ENCODE assay signal across 13 mouse cellular contexts in the genomic region with DNA sequence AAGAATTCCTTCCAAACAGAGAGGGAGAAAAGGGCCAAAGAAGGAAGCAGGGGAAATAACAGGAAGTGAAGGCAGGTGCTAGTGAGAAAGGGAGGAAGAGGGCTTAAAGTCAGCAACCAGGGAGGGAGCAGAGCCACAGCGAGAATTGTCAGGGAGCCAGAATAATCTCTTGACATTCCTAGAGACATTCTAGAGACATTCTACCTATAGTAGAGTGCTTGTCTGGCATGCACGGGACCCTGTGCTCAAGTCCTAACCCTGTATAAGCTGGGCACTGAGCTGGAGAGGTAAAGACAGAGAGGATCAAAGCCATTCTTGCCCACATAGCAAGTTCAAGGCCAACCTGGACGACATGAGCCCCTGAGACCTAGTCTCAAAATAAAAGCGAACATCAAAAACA.
"Had no signal": no experiment of that assay in that cellular context is flagged by ENCODE, and none has a peak within 500 bp of the region (broad histone marks: within the 10 kb centered on the region; RNA-seq: fewer than 3 reads in every experiment).

No protein-coding gene starts in this region.

- H3K36me3 ChIP-seq: limb, embryonic 15.5 days; liver, embryonic 12.5 days; midbrain, embryonic 15.5 days; neural tube, embryonic 12.5 days had no signal

- H3K4me2 ChIP-seq: limb, embryonic 15.5 days; liver, embryonic 12.5 days; midbrain, embryonic 11.5 days; midbrain, embryonic 15.5 days; neural tube, embryonic 12.5 days had no signal

- DNase-seq: kidney, adult 8-10 months; kidney, postnatal 36 days; layer of hippocampus, adult 9-11 months; layer of hippocampus, postnatal 36 days; thymus, postnatal 14 days had no signal

- H3K4me1 ChIP-seq: midbrain, embryonic 15.5 days; neural tube, embryonic 12.5 days had no signal

- H3K27ac ChIP-seq: limb, embryonic 15.5 days; liver, embryonic 12.5 days; macrophage; midbrain, embryonic 15.5 days; neural tube, embryonic 12.5 days; stomach, postnatal 0 days had no signal

- ATAC-seq: liver, embryonic 12.5 days; midbrain, embryonic 15.5 days had no signal

- H3K9ac ChIP-seq: limb, embryonic 15.5 days; liver, embryonic 12.5 days; midbrain, embryonic 15.5 days; neural tube, embryonic 12.5 days had no signal

- H3K27me3 ChIP-seq: limb, embryonic 15.5 days; midbrain, embryonic 15.5 days; neural tube, embryonic 12.5 days had no signal

- H3K9me3 ChIP-seq: limb, embryonic 15.5 days; liver, embryonic 12.5 days; midbrain, embryonic 15.5 days; neural tube, embryonic 12.5 days had no signal

- H3K4me3 ChIP-seq: limb, embryonic 15.5 days; liver, embryonic 12.5 days; megakaryocyte, embryonic 14.5 days; midbrain, embryonic 15.5 days; neural tube, embryonic 12.5 days had no signal
